Mouse (Mus musculus) liver, adult (tissue): ENCODE data around the gene Ctnnd2.

ENCODE experiments used
- GATA4 ChIP-seq: IDR thresholded peaks from 2 replicates; pipeline ENCODE4 v1.6.1; 2014; ENCODE audit warnings: mild to moderate bottlenecking, low read length; ENCODE audit not compliant: insufficient replicate concordance

Ctnnd2 gene

DNA sequence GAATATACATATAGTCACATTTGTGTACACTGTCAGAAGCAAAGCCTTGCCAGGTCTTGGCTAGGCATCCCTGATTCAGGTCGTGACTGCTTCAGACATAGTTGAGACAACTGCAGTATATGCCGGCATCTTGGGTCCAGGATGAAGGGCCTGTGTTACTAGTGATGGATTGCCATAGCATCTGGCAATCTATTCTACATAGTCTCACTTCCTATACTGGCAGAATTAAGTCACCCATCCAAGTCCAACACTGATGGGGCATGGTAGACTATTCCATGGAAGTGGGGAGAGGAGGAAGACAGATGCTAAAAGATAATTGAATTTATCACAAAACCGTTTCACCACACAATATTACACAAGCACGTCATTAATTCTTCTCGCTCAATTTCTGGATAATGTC is 369.1 kb downstream of the Ctnnd2 start:
- TF ChIP-seq GATA4 = no peak

- no peak for TF ChIP-seq GATA4
Observed at GRCm38 (mm10) chr15:30548263-30548662, 375.9 kb downstream of the Ctnnd2 start.

DNA sequence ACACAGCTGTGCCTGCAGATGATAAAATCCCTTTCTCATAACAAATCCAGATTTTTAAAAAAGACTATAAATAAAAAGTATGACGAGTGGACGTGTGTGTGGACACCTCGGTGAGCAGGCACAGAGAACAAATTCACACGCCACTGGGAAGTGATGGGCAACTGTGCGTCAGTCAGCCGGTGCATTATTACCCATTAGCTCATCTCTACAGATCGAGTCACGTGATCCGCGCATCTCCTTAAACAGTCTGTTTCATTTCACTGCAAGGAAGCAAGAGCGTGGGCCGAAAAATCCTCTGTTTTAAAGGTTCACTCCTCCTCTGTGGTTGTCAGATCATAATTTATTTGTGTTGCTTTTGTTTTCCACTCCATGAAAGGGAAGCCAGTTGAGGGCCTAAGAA is 378.6 kb downstream of the Ctnnd2 start:
- no peak for TF ChIP-seq GATA4

DNA sequence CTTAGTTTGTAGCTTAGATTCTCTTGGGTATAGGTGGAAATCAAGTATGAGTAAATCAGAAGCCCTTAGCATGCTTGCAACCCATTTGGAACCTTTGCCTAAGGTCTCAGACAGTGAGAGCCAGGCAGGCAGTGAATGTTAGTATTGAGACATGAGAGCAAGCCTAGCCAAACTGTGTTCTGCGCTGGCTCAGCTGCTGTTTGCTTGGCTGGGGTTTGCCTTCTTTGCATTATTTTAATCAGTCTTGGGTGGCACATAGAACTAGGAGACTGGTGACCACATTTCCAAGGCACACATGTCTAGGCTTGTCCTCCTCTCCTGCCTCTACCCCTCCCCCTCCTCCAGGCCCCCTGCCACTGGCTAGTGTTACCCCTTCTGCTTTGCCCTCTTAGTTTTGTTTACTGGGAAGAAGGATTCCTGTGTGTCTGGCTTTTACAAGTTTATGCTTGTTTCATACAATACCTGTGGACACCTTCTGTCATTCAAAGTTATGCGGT is 381.6 kb downstream of the Ctnnd2 start:
- TF ChIP-seq GATA4 = no peak

DNA sequence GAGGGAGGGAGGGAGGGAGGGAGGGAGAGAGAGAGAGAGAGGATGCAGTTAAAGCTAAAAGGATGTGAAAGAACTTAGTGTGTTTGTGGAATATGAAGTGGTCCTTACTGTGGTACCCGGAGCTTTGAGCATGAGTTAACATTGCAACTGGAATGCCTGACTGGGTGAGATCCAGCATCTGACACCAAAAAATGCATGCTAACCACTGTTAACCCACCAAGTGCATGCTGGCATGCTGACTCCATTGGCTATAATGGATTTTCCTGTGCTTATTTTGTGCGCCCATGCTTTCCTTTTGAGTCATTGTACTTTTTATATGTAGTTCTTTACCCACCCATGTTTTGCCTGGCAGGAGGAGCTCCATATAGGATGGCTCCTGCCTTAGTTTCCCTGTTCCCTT is 383.4 kb downstream of the Ctnnd2 start:
- no peak for TF ChIP-seq GATA4

DNA sequence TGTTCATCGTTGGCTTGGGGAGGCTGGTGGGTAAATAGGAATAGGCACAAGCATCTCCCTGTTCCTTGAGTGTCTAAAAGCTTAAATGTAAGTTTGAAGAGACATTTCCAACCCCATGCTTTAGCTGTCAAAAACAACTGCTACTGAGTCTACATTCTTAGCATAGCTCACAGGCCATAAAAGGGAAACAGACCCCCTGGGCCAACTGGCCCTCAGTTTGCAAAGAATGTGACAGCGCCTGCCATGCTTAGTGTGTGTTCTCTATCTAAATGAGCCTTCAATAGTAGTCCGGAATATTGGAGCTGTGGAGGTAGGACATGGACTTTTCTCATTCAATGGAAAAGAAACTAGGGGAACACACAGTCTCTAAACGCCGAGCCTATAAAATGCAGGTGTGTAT is 390.0 kb downstream of the Ctnnd2 start:
- TF ChIP-seq GATA4 = no peak

DNA sequence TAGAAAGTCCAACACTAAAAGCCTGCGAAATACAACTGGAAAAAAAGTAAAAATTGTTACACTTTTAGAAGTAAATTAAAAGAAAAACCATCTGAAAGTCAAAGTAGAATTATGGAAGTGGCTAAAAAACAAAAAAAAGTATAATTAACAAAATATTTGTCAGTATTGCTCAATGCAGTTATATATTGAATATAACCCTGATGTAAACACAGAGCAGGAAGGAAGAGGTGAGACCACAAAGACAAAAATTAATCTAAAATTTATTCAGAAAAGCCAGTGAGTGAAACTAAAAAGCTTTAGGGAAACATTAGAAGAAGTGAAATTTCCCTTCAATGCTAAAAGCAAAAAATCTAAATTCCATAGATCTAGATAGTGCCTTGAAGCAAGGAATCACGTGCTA is 392.2 kb downstream of the Ctnnd2 start:
- no peak for TF ChIP-seq GATA4

DNA sequence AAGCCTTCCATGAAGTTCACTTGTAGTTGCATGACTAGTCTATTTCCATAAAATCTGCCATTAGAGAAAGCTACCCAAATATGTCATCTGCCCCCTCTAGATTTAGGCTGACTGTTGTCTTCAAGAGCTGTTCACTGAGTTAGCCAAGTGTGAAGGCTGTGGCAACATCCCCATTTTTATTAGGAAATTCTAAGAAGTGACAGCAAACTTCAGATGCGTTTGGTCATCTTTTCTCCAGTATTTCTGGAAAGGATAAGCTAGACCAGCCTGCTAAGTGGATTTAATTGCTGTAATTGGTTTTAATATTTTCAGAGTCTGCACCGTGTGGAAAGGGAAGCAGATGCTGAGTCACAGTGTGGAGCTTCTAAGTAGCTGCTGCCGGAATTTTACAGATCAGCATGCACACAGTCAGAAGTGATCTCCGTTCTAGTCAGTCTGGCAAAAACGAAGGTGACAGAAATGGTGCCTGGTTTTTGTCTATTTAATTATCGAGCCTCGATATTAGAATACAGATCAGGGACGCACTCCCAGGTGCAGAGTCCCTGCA is 397.9 kb downstream of the Ctnnd2 start:
- no peak for TF ChIP-seq GATA4

GRCm38 (mm10) chr15:30587446-30587845 is 415.1 kb downstream of the Ctnnd2 start:
- TF ChIP-seq GATA4 = no peak

DNA sequence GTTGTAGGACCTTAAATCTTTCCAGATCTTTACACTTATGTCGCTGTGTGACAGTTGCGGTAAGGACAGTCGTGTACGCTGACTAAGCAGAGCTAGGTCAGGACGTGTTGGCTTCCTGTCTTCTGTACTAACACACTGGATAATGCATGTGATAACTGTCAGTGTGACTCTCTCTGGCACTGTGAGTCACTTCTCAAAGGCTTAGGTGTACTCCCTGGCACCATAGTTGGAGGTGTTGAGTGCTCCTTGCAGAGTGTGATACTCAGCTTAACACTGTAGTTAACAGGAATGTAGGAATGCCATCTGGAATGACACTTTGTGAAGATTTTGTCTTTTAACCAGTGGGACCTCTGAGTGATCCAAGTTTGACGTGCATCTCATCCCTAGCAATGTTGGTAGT is 418.5 kb downstream of the Ctnnd2 start:
- no peak for TF ChIP-seq GATA4

GRCm38 (mm10) chr15:30595507-30595906 is 423.1 kb downstream of the Ctnnd2 start:
- TF ChIP-seq GATA4 = no peak

GRCm38 (mm10) chr15:30610613-30611012 is 438.2 kb downstream of the Ctnnd2 start:
- TF ChIP-seq GATA4 = no peak

GRCm38 (mm10) chr15:30615451-30615850 is 443.1 kb downstream of the Ctnnd2 start:
- no peak for TF ChIP-seq GATA4

GRCm38 (mm10) chr15:30616861-30617260 is 444.5 kb downstream of the Ctnnd2 start:
- TF ChIP-seq GATA4 = no peak

DNA sequence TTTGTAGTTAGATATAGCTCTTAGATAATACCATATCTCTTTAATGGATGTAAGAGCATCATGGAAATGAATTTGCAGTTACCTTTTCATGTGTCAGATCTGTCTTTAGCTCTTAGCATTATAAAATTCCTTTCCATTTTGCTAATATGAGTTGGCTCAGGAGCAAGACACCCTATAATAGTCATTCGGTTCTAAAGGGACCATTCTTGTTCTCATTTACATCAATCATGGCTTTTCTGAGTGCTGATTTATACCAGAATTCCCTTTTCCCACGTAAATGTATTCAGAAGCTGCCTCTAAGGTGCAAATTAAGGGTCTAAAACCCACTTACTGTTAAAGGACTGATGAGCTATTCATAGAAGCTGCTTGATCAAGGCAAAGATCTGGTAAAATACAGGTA is 445.5 kb downstream of the Ctnnd2 start:
- TF ChIP-seq GATA4 = no peak

- no peak for TF ChIP-seq GATA4
Observed at GRCm38 (mm10) chr15:30628524-30628923, 456.1 kb downstream of the Ctnnd2 start.

- no peak for TF ChIP-seq GATA4
Observed at GRCm38 (mm10) chr15:30632113-30632735, 459.8 kb downstream of the Ctnnd2 start.
